Mouse (Mus musculus): ENCODE measurements around the gene Auts2. TPM values are rescaled to one million over a fixed set of nuclear protein-coding genes. Genes with fewer than 3 reads are reported as not detected.
A peak's percentile ranks its signal among the peaks of the same experiment; 100 is the strongest.

The Auts2 gene
- total RNA-seq, 4 experiments from 2014 or later = 30.7 to 75.1 (median 38.7) TPM

GRCm38 (mm10) chr5:132248069-132248468 is 295.1 kb downstream of the Auts2 start:
- DNase-seq = no peak

- DNase-seq = no peak
Measured at GRCm38 (mm10) chr5:132235460-132235859, 307.7 kb downstream of the Auts2 start.

- DNase-seq = no peak
Measured at GRCm38 (mm10) chr5:132234471-132234870, 308.7 kb downstream of the Auts2 start.

GRCm38 (mm10) chr5:132231280-132232047 is 311.7 kb downstream of the Auts2 start:
- DNase-seq = peak; percentile 35

- peak; percentile 18 for DNase-seq
Measured at GRCm38 (mm10) chr5:132229644-132230357, 313.3 kb downstream of the Auts2 start.

GRCm38 (mm10) chr5:132229023-132229422 is 314.1 kb downstream of the Auts2 start:
- no peak for DNase-seq

GRCm38 (mm10) chr5:132220376-132220930 is 322.7 kb downstream of the Auts2 start:
- DNase-seq = no peak

- DNase-seq = no peak
Measured at GRCm38 (mm10) chr5:132216143-132216542, 327.0 kb downstream of the Auts2 start.

- no peak for DNase-seq
Measured at GRCm38 (mm10) chr5:132212446-132212845, 330.7 kb downstream of the Auts2 start.

GRCm38 (mm10) chr5:132209694-132210093 is 333.4 kb downstream of the Auts2 start:
- no peak for DNase-seq

GRCm38 (mm10) chr5:132206220-132206619 is 336.9 kb downstream of the Auts2 start:
- no peak for DNase-seq

- no peak for DNase-seq
Measured at GRCm38 (mm10) chr5:132203846-132204245, 339.3 kb downstream of the Auts2 start.

GRCm38 (mm10) chr5:132201077-132201645 is 342.0 kb downstream of the Auts2 start:
- DNase-seq = no peak

GRCm38 (mm10) chr5:132200595-132200994 is 342.5 kb downstream of the Auts2 start:
- DNase-seq = no peak

GRCm38 (mm10) chr5:132195048-132195533 is 348.1 kb downstream of the Auts2 start:
- no peak for DNase-seq

- no peak for DNase-seq
Measured at GRCm38 (mm10) chr5:132190190-132190589, 353.0 kb downstream of the Auts2 start.

- DNase-seq = no peak
Measured at GRCm38 (mm10) chr5:132186659-132187058, 356.5 kb downstream of the Auts2 start.

GRCm38 (mm10) chr5:132186221-132186620 is 356.9 kb downstream of the Auts2 start:
- no peak for DNase-seq

GRCm38 (mm10) chr5:132184395-132185095 is 358.6 kb downstream of the Auts2 start:
- DNase-seq = peak; percentile 23

- no peak for DNase-seq
Measured at GRCm38 (mm10) chr5:132182077-132182476, 361.1 kb downstream of the Auts2 start.

GRCm38 (mm10) chr5:132170010-132170409 is 373.1 kb downstream of the Auts2 start:
- no peak for DNase-seq

- no peak for DNase-seq
Measured at GRCm38 (mm10) chr5:132168805-132169204, 374.3 kb downstream of the Auts2 start.

Measured in adrenal gland, adult 8-10 months (tissue).